Mouse (Mus musculus) thymus, adult 2 months (tissue): Measurements from ENCODE around the gene Hist1h2bq.

ENCODE experiments used
- CTCF ChIP-seq: fragments of 200-500 bp; IDR thresholded peaks from 2 replicates; pipeline ENCODE4 v1.5.1; 2012; ENCODE audit warnings: mild to moderate bottlenecking, control low read depth, low read length, moderate library complexity, borderline replicate concordance; ENCODE audit not compliant: control insufficient read depth, poor library complexity, insufficient read depth; ENCODE audit errors: extremely low read depth
- POLR2A ChIP-seq: fragments of 200-500 bp; IDR thresholded peaks from 2 replicates; pipeline ENCODE4 v1.6.1; 2012; ENCODE audit warnings: mild to moderate bottlenecking, low read length, control low read depth, moderate library complexity; ENCODE audit not compliant: control insufficient read depth, poor library complexity, insufficient read depth; ENCODE audit errors: extremely low read depth

GRCm38 (mm10) chr13:21781639-21782038 lies 28.4 kb downstream of the Hist1h2bq start:
- no peak for TF ChIP-seq CTCF
- no peak for TF ChIP-seq POLR2A
